In the genomic region with DNA sequence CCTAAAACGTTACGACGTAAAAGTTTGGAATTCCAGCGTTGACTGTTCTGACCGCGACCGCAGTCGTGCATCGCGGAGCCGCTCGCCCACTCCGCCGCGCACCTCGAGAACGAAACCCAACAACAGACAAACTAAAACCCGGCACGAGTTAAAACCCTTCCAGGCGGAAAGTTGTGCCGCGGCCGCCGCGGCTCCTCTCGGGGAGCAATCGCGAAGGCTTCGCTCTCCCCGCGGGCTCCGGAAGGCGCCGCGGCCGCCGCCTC, we compare ENCODE assay signal across 8 mouse cellular contexts.
A peak's percentile ranks its signal among the peaks of the same experiment; 100 is the strongest.
DNase-seq lines count a peak whose midpoint lies in the region; ATAC-seq lines count a peak whose summit lies in the region.

No protein-coding gene starts in this region.

- H3K27ac ChIP-seq in heart, embryonic 13.5 days (replicated peaks) = peak overlapping the region; percentile 100
- peak overlapping the region; percentile 100 for H3K27ac ChIP-seq in embryonic facial prominence, embryonic 10.5 days (replicated peaks)
- peak overlapping the region; percentile 100 for H3K27ac ChIP-seq in hindbrain, embryonic 15.5 days (replicated peaks)
- peak overlapping the region; percentile 96 for H3K27ac ChIP-seq in liver, embryonic 16.5 days (ENCODE audit: low read length)
- peak overlapping the region; percentile 97 for H3K27ac ChIP-seq in neural tube, embryonic 15.5 days (replicated peaks)

- no peak for ATAC-seq in heart, embryonic 13.5 days (ENCODE audit: extremely low read depth, insufficient number of reproducible peaks, low FRiP score, low TSS enrichment)
- ATAC-seq in CD4-positive, CD25-positive, alpha-beta regulatory T cell, adult 4 months = peak; percentile 52
- ATAC-seq in hindbrain, embryonic 15.5 days (ENCODE audit: low FRiP score, low read depth) = no peak; the same call in 1 of the 2 replicates
- peak; percentile 2 for ATAC-seq in liver, embryonic 16.5 days (ENCODE audit: low read depth)
- ATAC-seq in neural tube, embryonic 15.5 days (ENCODE audit: low FRiP score) = no peak

- under 1% methylated on average over 37 of the region's 37 CpGs for WGBS in heart, embryonic 13.5 days
- under 1% methylated on average over 37 of the region's 37 CpGs for WGBS in embryonic facial prominence, embryonic 10.5 days
- under 1% methylated on average over 37 of the region's 37 CpGs for WGBS in hindbrain, embryonic 15.5 days
- 0% methylated on average over 37 of the region's 37 CpGs for WGBS in liver, embryonic 16.5 days (ENCODE audit: insufficient replicate concordance)
- WGBS in neural tube, embryonic 15.5 days = under 1% methylated on average over 37 of the region's 37 CpGs

- peak overlapping the region; percentile 87 for H3K4me3 ChIP-seq in heart, embryonic 13.5 days
- peak overlapping the region; percentile 93 for H3K4me3 ChIP-seq in embryonic facial prominence, embryonic 10.5 days
- H3K4me3 ChIP-seq in hindbrain, embryonic 15.5 days = peak overlapping the region; percentile 98
- peak overlapping the region; percentile 90 for H3K4me3 ChIP-seq in liver, embryonic 16.5 days (ENCODE audit: low read depth, low read length)
- H3K4me3 ChIP-seq in neural tube, embryonic 15.5 days (replicated peaks) = peak overlapping the region; percentile 78

- no peaks in the 10 kb centered on the region for H3K27me3 ChIP-seq in heart, embryonic 13.5 days (replicated peaks)
- no peaks in the 10 kb centered on the region for H3K27me3 ChIP-seq in embryonic facial prominence, embryonic 10.5 days (replicated peaks; ENCODE audit: low read depth, poor library complexity, severe bottlenecking)
- no peaks in the 10 kb centered on the region for H3K27me3 ChIP-seq in hindbrain, embryonic 15.5 days
- no peaks in the 10 kb centered on the region for H3K27me3 ChIP-seq in liver, embryonic 16.5 days (ENCODE audit: control insufficient read depth, insufficient read depth, low read depth, low read length)
- no peaks in the 10 kb centered on the region for H3K27me3 ChIP-seq in neural tube, embryonic 15.5 days (replicated peaks)

- peak overlapping the region; percentile 77 for H3K4me2 ChIP-seq in heart, embryonic 13.5 days
- H3K4me2 ChIP-seq in hindbrain, embryonic 15.5 days = peak overlapping the region; percentile 81
- peak overlapping the region; percentile 81 for H3K4me2 ChIP-seq in liver, embryonic 16.5 days (ENCODE audit: low read depth, low read length)
- peak overlapping the region; percentile 68 for H3K4me2 ChIP-seq in neural tube, embryonic 15.5 days

- H3K36me3 ChIP-seq in heart, embryonic 13.5 days = peaks cover 22% of the 10 kb centered on the region
- H3K36me3 ChIP-seq in embryonic facial prominence, embryonic 10.5 days (replicated peaks) = peaks cover 30% of the 10 kb centered on the region
- H3K36me3 ChIP-seq in hindbrain, embryonic 15.5 days = no peaks in the 10 kb centered on the region; the same call in 1 of the 2 replicates
- H3K36me3 ChIP-seq in liver, embryonic 16.5 days (ENCODE audit: control insufficient read depth, insufficient read depth) = no peaks in the 10 kb centered on the region; the same call in none of the 2 replicates
- peaks cover 4% of the 10 kb centered on the region; the same call in 1 of the 2 replicates for H3K36me3 ChIP-seq in neural tube, embryonic 15.5 days

- peak overlapping the region; percentile 100 for H3K9ac ChIP-seq in heart, embryonic 13.5 days
- H3K9ac ChIP-seq in hindbrain, embryonic 15.5 days = peak overlapping the region; percentile 98
- peak overlapping the region; percentile 97 for H3K9ac ChIP-seq in liver, embryonic 16.5 days (ENCODE audit: low read depth, low read length)
- peak overlapping the region; percentile 92 for H3K9ac ChIP-seq in neural tube, embryonic 15.5 days (replicated peaks)

- H3K9me3 ChIP-seq in heart, embryonic 13.5 days = no peaks in the 10 kb centered on the region
- H3K9me3 ChIP-seq in embryonic facial prominence, embryonic 10.5 days = peaks cover 3% of the 10 kb centered on the region
- no peaks in the 10 kb centered on the region for H3K9me3 ChIP-seq in hindbrain, embryonic 15.5 days
- H3K9me3 ChIP-seq in liver, embryonic 16.5 days (replicated peaks; ENCODE audit: control insufficient read depth, low read length) = no peaks in the 10 kb centered on the region
- H3K9me3 ChIP-seq in neural tube, embryonic 15.5 days (replicated peaks) = no peaks in the 10 kb centered on the region

- no peak for DNase-seq in heart, adult 8-10 months (ENCODE audit: low spot score)
- DNase-seq in embryonic facial prominence, embryonic 10.5 days (ENCODE audit: low spot score) = no peak
- DNase-seq in adrenal gland, adult 18-20 months (ENCODE audit: low spot score in 2 of 2) = no peak

- peaks cover 54% of the 10 kb centered on the region for H3K4me1 ChIP-seq in heart, embryonic 13.5 days
- H3K4me1 ChIP-seq in embryonic facial prominence, embryonic 10.5 days = peaks cover 29% of the 10 kb centered on the region
- H3K4me1 ChIP-seq in hindbrain, embryonic 15.5 days (replicated peaks) = peaks cover 39% of the 10 kb centered on the region
- H3K4me1 ChIP-seq in liver, embryonic 16.5 days (ENCODE audit: control insufficient read depth, low read depth, low read length) = peaks cover 30% of the 10 kb centered on the region
- H3K4me1 ChIP-seq in neural tube, embryonic 15.5 days = peaks cover 40% of the 10 kb centered on the region

Comparison
In these comparisons a context has a peak if more than half of its experiments do, and no peak if none do; other contexts are left out.
1. ATAC-seq: peak in CD4-positive, CD25-positive, alpha-beta regulatory T cell, adult 4 months (single experiment) and liver, embryonic 16.5 days (single experiment); none in heart, embryonic 13.5 days (single experiment), hindbrain, embryonic 15.5 days (single experiment) and neural tube, embryonic 15.5 days (single experiment).
2. Peak in every context shown above with its lines, with median percentiles within 50 percentile points of each other: H3K27ac ChIP-seq, H3K4me2 ChIP-seq, H3K4me3 ChIP-seq and H3K9ac ChIP-seq.